Mouse (Mus musculus) liver, postnatal 0 days (tissue): ENCODE measurements around the gene Ilf3. TPM values are rescaled to one million over a fixed set of nuclear protein-coding genes. Genes with fewer than 3 reads are reported as not detected.

ENCODE experiments used
- ATAC-seq: fragments of 200-750 bp; cut with Nextera tagmentation; 2 replicates; pipeline ENCODE4 v1.8.0; 2017; ENCODE audit warnings: mild to moderate bottlenecking, moderate library complexity
- DNase-seq: peaks from one replicate; pipeline ENCODE4 v3.0.0-alpha.2; 2016
- H3K27ac ChIP-seq: fragments of 300-500 bp; sonication (generic); 2 replicates; pipeline ENCODE4 v1.5.1; 2014; ENCODE audit warnings: antibody characterized with exemption, moderate library complexity, mild to moderate bottlenecking, low read depth
- H3K27me3 ChIP-seq: fragments of 300-500 bp; sonication (generic); 2 replicates; pipeline ENCODE4 v1.6.1; 2014; ENCODE audit warnings: low read length, control low read depth, mixed read lengths; ENCODE audit not compliant: insufficient read depth
- H3K36me3 ChIP-seq: fragments of 300-500 bp; sonication (generic); replicated peaks from 2 replicates; pipeline ENCODE4 v1.6.1; 2014; ENCODE audit warnings: mild to moderate bottlenecking, control low read depth, low read length, moderate library complexity, mixed read lengths; ENCODE audit not compliant: insufficient read depth
- H3K4me1 ChIP-seq: fragments of 300-500 bp; sonication (generic); 2 replicates; pipeline ENCODE4 v1.6.1; 2014; ENCODE audit warnings: antibody characterized with exemption, mild to moderate bottlenecking, control low read depth; ENCODE audit not compliant: insufficient read depth
- H3K4me2 ChIP-seq: fragments of 300-500 bp; sonication (generic); 2 replicates; pipeline ENCODE4 v1.6.1; 2014; ENCODE audit warnings: low read depth, mild to moderate bottlenecking, low read length, moderate library complexity, mixed read lengths
- H3K4me3 ChIP-seq: fragments of 300-500 bp; sonication (generic); 2 replicates; pipeline ENCODE4 v1.5.1; 2014; ENCODE audit warnings: low read depth, low read length
- H3K9ac ChIP-seq: fragments of 300-500 bp; sonication (generic); replicated peaks from 2 replicates; pipeline ENCODE4 v1.6.1; 2014; ENCODE audit warnings: mild to moderate bottlenecking, moderate library complexity
- H3K9me3 ChIP-seq: fragments of 300-500 bp; sonication (generic); 2 replicates; pipeline ENCODE4 v1.6.1; 2016; ENCODE audit warnings: mild to moderate bottlenecking, control low read depth, low read length, mixed read lengths
- CTCF ChIP-seq: sonication (generic); IDR thresholded peaks from 2 replicates; pipeline ENCODE4 v1.5.1; 2016; ENCODE audit warnings: antibody characterized with exemption, low read depth
- EP300 ChIP-seq: IDR thresholded peaks from 2 replicates; pipeline ENCODE4 v1.6.1; 2016; ENCODE audit warnings: antibody characterized with exemption, low read depth, mild to moderate bottlenecking
- WGBS: fragments of 180-500 bp; shearing (Covaris S2); extraction: QIAGEN DNeasy Blood & Tissue Kit; methylation state at CpG from one replicate; pipeline ENCODE4 v1.1.7; 2014; ENCODE audit not compliant: insufficient replicate concordance; 5-methylcytosine and 5-hydroxymethylcytosine counted together
- polyA plus RNA-seq: library from polyadenylated mRNA; unstranded; fragments of >200 nt; fragmentation: Nextera tagmentation; extraction: Ambion mirVana; gene quantifications from 2 replicates; pipeline ENCODE4 v1.2.1, GENCODE M21; 2015

The Ilf3 gene
- 19.1 and 23.5 TPM in 2 replicates for polyA plus RNA-seq

DNA sequence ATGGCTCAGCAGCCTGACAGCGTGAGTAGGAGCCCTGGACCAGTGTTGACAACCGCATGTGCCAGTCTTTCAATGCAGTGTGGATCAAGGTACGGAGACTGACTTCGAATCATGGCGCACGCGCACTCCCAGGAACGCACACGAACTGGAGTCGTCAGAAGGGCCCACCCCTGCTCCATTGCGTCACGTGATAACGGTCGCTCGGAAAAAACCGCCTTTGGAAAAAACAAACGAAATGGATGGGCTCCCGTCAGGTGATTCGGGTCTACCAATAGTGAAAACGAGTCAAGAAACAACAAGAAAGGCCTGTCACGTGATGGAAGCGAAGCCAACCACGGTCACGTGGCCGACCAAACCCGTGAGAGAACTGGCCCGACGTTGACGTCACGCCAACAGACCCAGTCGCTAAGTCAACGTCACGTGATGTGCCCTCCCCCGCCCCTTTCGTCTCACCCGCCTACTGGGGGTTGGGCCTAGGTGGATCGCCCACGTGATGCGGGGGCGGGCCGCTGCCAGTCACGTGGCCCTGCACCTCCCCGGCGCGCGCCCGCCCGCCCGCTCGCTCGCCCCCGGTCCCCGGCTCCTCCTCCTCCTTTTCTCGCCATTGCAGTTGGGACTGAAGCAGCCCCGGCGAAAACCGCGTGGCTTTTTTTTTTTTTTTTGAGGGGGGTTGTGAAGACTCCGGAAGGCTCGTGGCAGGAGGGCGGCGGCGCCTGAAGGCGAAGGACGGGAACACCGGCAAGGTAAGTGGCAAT lies at the start of gene Ilf3:
TSS of gene Ilf3 (plus strand) at position 515 of the 755 bp plus-strand sequence.
- peak; percentile 93 for ATAC-seq
- peaks cover 14% of the 10 kb centered on the region for H3K4me1 ChIP-seq
- peak within 1 kb of the TSS; percentile 95 for H3K4me3 ChIP-seq
- peak within 1 kb of the TSS; percentile 91 for H3K27ac ChIP-seq
- no peak for TF ChIP-seq CTCF
- peak; percentile 84 for TF ChIP-seq EP300
- peak; percentile 100 for DNase-seq
- WGBS = under 1% methylated on average over 63 of the region's 66 CpGs
- no peaks in the 10 kb centered on the region for H3K9me3 ChIP-seq
- no peaks in the 10 kb centered on the region for H3K27me3 ChIP-seq
- H3K9ac ChIP-seq = peak within 1 kb of the TSS; percentile 76
- peak within 1 kb of the TSS; percentile 75 for H3K4me2 ChIP-seq
- H3K36me3 ChIP-seq = no peaks in the 10 kb centered on the region

GRCm38 (mm10) chr9:21318792-21319191 lies 48.9 kb upstream of the Ilf3 start:
- DNase-seq = no peak
- no peaks in the 10 kb centered on the region for H3K9me3 ChIP-seq
- no peaks in the 10 kb centered on the region; the same call in 1 of the 2 replicates for H3K36me3 ChIP-seq
- no peak overlapping the region for H3K4me2 ChIP-seq
- TF ChIP-seq EP300 = no peak
- TF ChIP-seq CTCF = no peak
- H3K27ac ChIP-seq = 0 out of 2 replicates have a peak overlapping the region, but pooled peaks have one; percentile 3
- H3K4me1 ChIP-seq = peaks cover 30% of the 10 kb centered on the region
- no peak overlapping the region for H3K9ac ChIP-seq
- ATAC-seq = no peak
- no peak overlapping the region for H3K4me3 ChIP-seq
- no peaks in the 10 kb centered on the region for H3K27me3 ChIP-seq
- WGBS = 56% methylated on average over 6 of the region's 6 CpGs

GRCm38 (mm10) chr9:21319503-21319902 lies 48.2 kb upstream of the Ilf3 start:
- no peaks in the 10 kb centered on the region for H3K27me3 ChIP-seq
- 91% methylated on average over 4 of the region's 4 CpGs for WGBS
- H3K36me3 ChIP-seq = no peaks in the 10 kb centered on the region; the same call in 1 of the 2 replicates
- no peak overlapping the region for H3K4me3 ChIP-seq
- H3K9ac ChIP-seq = no peak overlapping the region
- no peak overlapping the region for H3K4me2 ChIP-seq
- DNase-seq (no peak), ATAC-seq (no peak)
- H3K27ac ChIP-seq = no peak overlapping the region
- no peaks in the 10 kb centered on the region for H3K9me3 ChIP-seq
- H3K4me1 ChIP-seq = peaks cover 27% of the 10 kb centered on the region
- no peak for TF ChIP-seq CTCF
- no peak for TF ChIP-seq EP300

GRCm38 (mm10) chr9:21320280-21320618 lies 47.4 kb upstream of the Ilf3 start:
- Histone ChIP-seq H3K36me3 (no peaks in the 10 kb centered on the region; the same call in 1 of the 2 replicates), H3K9ac (peak overlapping the region; percentile 32; the same call in 1 of the 2 replicates), H3K9me3 (no peaks in the 10 kb centered on the region), H3K4me2 (peak overlapping the region; percentile 76), H3K27ac (0 out of 2 replicates have a peak overlapping the region, but pooled peaks have one; percentile 73), H3K4me3 (peak overlapping the region; percentile 62), H3K27me3 (no peaks in the 10 kb centered on the region), H3K4me1 (peaks cover 22% of the 10 kb centered on the region)
- ATAC-seq (peak; percentile 30), DNase-seq (no peak)
- TF ChIP-seq EP300 (no peak), CTCF (no peak)
- WGBS = 30% methylated on average over 4 of the region's 4 CpGs

DNA sequence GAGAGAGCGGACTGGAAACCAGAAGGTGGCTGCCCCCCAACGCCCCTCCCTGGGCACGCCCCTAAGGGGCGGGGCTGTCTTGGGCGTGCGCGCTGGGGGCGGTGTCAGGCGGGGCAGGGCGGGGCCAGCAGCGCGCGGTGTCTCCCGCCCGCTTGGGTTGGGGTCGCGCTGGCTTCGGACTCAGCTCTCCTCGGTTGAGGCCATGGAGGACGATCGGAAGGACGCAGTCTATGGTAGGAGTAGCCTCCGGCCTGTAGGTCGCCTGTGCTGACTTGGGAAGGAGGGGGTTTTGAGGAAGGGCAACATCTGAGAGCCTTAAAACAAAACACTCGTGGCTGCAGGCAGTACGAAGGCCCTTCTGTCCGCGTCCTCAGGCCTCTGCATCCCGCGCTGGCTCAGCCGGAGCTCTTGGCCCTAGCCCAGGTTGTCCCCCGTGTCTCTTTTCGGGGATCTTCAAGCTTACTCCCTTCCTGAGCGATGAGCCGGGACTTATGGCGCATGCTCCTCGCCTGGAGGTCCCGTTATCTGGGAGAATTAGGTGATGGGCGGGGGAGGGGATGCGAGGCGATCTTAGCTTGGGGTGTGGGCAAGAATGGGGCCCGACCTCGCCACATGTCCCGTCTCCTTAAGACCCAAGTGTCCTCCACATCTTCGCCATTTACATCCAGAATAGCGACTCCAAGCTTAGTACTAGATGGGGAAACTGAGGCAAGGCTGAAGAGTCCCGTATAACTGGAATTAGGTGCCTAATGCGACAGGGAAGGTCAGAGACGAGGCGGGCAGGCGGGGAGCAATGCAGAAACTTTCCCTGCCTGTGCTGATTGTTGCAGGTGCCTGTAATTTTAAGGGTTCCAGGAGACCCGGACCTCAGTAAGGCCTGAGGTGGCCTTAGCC lies 46.8 kb upstream of the Ilf3 start, which contains the start of gene Slc44a2:
TSS of gene Slc44a2 (plus strand) at position 80 of the 894 bp plus-strand sequence.
- Histone ChIP-seq H3K4me3 (peak within 1 kb of the TSS; percentile 62), H3K27me3 (no peaks in the 10 kb centered on the region), H3K4me1 (peaks cover 22% of the 10 kb centered on the region), H3K9ac (peak within 1 kb of the TSS; percentile 68), H3K36me3 (no peaks in the 10 kb centered on the region; the same call in 1 of the 2 replicates), H3K4me2 (peak within 1 kb of the TSS; percentile 76), H3K9me3 (no peaks in the 10 kb centered on the region), H3K27ac (peak within 1 kb of the TSS; percentile 73)
- ATAC-seq = peak; percentile 91
- 2% methylated on average over 51 of the region's 52 CpGs for WGBS
- TF ChIP-seq EP300 = no peak
- no peak for TF ChIP-seq CTCF
- peak; percentile 92 for DNase-seq

GRCm38 (mm10) chr9:21321513-21321835 lies 46.2 kb upstream of the Ilf3 start:
- peak overlapping the region; percentile 62 for H3K4me3 ChIP-seq
- DNase-seq (peak; percentile 62), ATAC-seq (peak; percentile 26)
- TF ChIP-seq CTCF (no peak), EP300 (no peak)
- no peaks in the 10 kb centered on the region for H3K9me3 ChIP-seq
- WGBS = 9% methylated on average over 6 of the region's 6 CpGs
- H3K4me1 ChIP-seq = peaks cover 22% of the 10 kb centered on the region
- H3K4me2 ChIP-seq = peak overlapping the region; percentile 76
- no peaks in the 10 kb centered on the region for H3K27me3 ChIP-seq
- peak overlapping the region; percentile 73 for H3K27ac ChIP-seq
- no peaks in the 10 kb centered on the region; the same call in 1 of the 2 replicates for H3K36me3 ChIP-seq
- peak overlapping the region; percentile 68 for H3K9ac ChIP-seq
